Mouse (Mus musculus): Measurements from ENCODE around the gene Slc44a2. TPM values are rescaled to one million over a fixed set of nuclear protein-coding genes. Genes with fewer than 3 reads are reported as not detected.
A peak's percentile ranks its signal among the peaks of the same experiment; 100 is the strongest.
"Not testable (repeated sequence)": the region's sequence is repeated elsewhere in the genome, so short reads cannot be mapped to it uniquely, and the experiment has no call there.

Gene Slc44a2
- polyA plus RNA-seq, 1 experiment: 173 TPM

DNA sequence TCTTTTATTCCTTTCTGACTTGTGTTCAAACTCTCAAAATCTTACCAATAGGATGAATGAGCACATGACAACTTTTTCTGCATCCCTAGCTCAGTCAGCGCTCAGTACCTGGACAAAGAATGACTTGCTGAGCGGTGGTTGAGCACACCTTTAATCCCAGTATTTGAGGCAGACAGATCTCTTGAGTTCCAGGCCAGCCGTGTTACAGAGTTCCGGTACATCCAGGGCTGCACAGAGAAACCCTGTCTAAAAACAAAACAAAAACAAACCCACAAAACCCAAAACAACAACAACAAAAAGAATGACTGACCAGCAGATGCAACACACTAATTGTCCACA, 249 bp upstream of the Slc44a2 start:
- H3ac ChIP-seq (ENCODE audit: control insufficient read depth, insufficient read length): peak overlapping the region; percentile 56
- H3K27me3 ChIP-seq (ENCODE audit: control insufficient read depth, insufficient read depth, insufficient read length): no peaks in the 10 kb centered on the region
- no peak for TF ChIP-seq POLR2A (IDR thresholded peaks at IDR 0.05; ENCODE audit: insufficient read length, low read depth)
- no peak for TF ChIP-seq E2F4 (IDR thresholded peaks at IDR 0.05; ENCODE audit: insufficient read depth)
- no peak for TF ChIP-seq MYOD1 (IDR thresholded peaks at IDR 0.05; ENCODE audit: control insufficient read depth in 1 of 3, insufficient read length in 2 of 3, low read depth in 2 of 3)
- no peak for TF ChIP-seq USF1 (IDR thresholded peaks at IDR 0.05; ENCODE audit: low read depth)
- TF ChIP-seq REST (IDR thresholded peaks at IDR 0.05; ENCODE audit: insufficient read depth, insufficient read length): no peak
- TF ChIP-seq POLR2AphosphoS2 (IDR thresholded peaks at IDR 0.05; ENCODE audit: insufficient read length, low read depth): no peak
- TF ChIP-seq CEBPB (IDR thresholded peaks at IDR 0.05; ENCODE audit: insufficient read depth, poor library complexity, severe bottlenecking): no peak
- no peak for TF ChIP-seq TCF3 (IDR thresholded peaks at IDR 0.05; ENCODE audit: insufficient read length, low read depth)
- TF ChIP-seq TCF12 (IDR thresholded peaks at IDR 0.05; ENCODE audit: insufficient read depth, poor library complexity, severe bottlenecking): no peak
- peak overlapping the region; percentile 91 for H3K4me3 ChIP-seq
- H3K79me2 ChIP-seq (ENCODE audit: control insufficient read depth, insufficient read depth): peaks cover 42% of the 10 kb centered on the region
- H3K4me2 ChIP-seq (ENCODE audit: low read depth): peak overlapping the region; percentile 71
- no peaks in the 10 kb centered on the region for H3K36me3 ChIP-seq (ENCODE audit: control insufficient read depth, insufficient read depth)

DNA sequence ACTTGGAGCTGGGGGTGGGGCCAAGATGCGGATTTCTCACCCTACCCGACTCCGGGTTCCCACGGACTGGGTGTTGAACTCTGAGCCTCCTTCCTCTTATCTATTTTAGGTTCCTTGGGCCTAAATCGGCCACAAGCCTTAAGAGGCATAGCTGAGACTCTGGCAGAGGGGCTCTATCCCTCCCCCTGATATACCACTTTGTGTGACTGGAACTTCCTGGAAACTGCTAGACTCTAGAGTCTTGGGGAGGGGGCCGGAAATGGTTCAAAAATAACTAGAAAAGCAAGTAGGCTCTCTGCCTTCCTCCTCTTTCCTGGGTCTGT, 976 bp downstream of the Slc44a2 start:
- H3K79me2 ChIP-seq (ENCODE audit: control insufficient read depth, insufficient read depth): peaks cover 48% of the 10 kb centered on the region
- no peak for TF ChIP-seq MAX (IDR thresholded peaks at IDR 0.05; ENCODE audit: low read depth)
- no peaks in the 10 kb centered on the region for H3K36me3 ChIP-seq (ENCODE audit: control insufficient read depth, insufficient read depth)
- H3K4me3 ChIP-seq: peak overlapping the region; percentile 91
- peak overlapping the region; percentile 88 for H3K4me2 ChIP-seq (ENCODE audit: low read depth)
- H3K27me3 ChIP-seq (ENCODE audit: control insufficient read depth, insufficient read depth, insufficient read length): no peaks in the 10 kb centered on the region
- peak overlapping the region; percentile 56 for H3ac ChIP-seq (ENCODE audit: control insufficient read depth, insufficient read length)

DNA sequence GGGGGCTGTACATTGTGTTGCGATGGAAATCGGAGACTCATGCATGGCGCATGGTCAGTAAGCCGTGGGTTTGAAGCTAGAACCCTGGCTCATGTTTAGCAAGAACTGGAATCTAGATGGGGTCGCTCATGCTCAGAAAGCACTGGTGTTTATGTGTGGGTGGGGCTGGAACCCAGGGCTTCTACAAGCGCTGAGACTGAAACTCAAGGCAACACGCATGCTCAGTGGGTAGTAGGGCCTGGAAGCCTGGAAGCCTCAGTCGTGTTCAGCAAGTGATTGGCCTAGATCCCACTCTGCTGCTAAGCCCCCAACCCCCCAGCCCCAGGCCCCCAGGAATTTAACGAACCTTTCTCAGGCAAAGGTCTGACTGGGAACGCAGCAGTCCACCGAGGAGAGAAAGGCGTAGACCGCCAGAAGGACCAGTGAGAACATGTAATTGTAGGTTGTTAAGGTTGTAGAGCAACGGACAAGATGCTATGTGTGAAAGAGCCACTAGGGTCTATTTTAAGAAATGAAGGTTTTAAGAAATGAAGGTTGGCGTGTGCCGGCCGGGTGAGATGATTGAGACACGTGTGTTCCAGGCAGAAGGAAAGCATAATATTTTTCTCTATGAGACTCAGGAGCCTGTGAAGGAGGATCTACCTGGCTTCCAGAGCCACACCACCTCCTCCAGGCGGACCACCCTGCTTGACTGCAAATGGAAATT, 1.9 kb downstream of the Slc44a2 start:
- no peaks in the 10 kb centered on the region for H3K36me3 ChIP-seq (ENCODE audit: control insufficient read depth, insufficient read depth)
- no peak for TF ChIP-seq SRF (IDR thresholded peaks at IDR 0.05; ENCODE audit: control insufficient read depth, insufficient read length, low read depth)
- peak overlapping the region; percentile 91 for H3K4me3 ChIP-seq
- no peaks in the 10 kb centered on the region for H3K27me3 ChIP-seq (ENCODE audit: control insufficient read depth, insufficient read depth, insufficient read length)
- peak overlapping the region; percentile 88 for H3K4me2 ChIP-seq (ENCODE audit: low read depth)
- H3ac ChIP-seq (ENCODE audit: control insufficient read depth, insufficient read length): no peak overlapping the region
- H3K79me2 ChIP-seq (ENCODE audit: control insufficient read depth, insufficient read depth): peaks cover 56% of the 10 kb centered on the region

DNA sequence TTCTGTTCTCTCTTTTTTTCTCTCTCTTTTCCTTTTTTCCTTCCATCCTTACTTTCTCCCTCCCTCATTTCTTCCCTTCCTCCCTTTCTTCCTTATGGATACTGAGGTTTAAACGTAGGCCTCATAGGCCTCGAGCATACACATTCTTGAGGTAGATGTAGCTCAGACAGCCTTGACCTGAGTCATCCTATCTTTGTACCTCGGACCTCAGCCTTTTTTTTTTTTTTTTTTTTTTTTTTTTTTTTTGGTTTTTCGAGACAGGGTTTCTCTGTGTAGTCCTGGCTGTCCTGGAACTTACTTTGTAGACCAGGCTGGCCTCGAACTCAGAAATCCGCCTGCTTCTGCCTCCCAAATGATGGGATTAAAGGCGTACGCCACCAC, 2.4 kb downstream of the Slc44a2 start:
- peaks cover 56% of the 10 kb centered on the region for H3K79me2 ChIP-seq (ENCODE audit: control insufficient read depth, insufficient read depth)
- not testable (repeated sequence) for H3K4me2 ChIP-seq (ENCODE audit: low read depth); H3K36me3 ChIP-seq (ENCODE audit: control insufficient read depth, insufficient read depth)

DNA sequence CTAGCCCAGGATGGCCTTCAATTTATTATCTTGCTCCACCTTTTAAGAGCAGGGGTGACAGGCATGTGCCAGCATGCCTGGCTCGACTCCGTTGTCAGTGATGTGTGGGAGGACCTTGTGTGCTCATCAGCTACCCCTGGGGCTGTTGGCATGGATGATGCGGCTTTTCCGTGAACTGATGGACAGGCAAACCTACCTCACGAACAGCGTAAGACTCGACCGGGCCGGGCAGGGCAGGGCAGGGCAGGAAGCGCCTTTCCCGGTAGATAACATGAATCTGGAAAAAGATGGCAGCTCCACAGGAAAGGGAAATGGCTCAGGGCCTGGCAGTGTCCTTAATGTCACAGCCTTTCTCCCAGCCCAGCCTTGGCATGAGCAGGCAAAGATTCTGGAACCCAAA, 3.8 kb downstream of the Slc44a2 start:
- TF ChIP-seq SRF (IDR thresholded peaks at IDR 0.05; ENCODE audit: control insufficient read depth, insufficient read length, low read depth): no peak
- TF ChIP-seq REST (IDR thresholded peaks at IDR 0.05; ENCODE audit: insufficient read depth, insufficient read length): no peak
- no peak for TF ChIP-seq MYOG (IDR thresholded peaks at IDR 0.05; ENCODE audit: control insufficient read depth in 1 of 3, insufficient read depth in 1 of 3, insufficient read length in 2 of 3, low read depth in 2 of 3)
- TF ChIP-seq POLR2AphosphoS2 (IDR thresholded peaks at IDR 0.05; ENCODE audit: insufficient read length, low read depth): no peak
- TF ChIP-seq MAX (IDR thresholded peaks at IDR 0.05; ENCODE audit: low read depth): no peak
- no peak for TF ChIP-seq E2F4 (IDR thresholded peaks at IDR 0.05; ENCODE audit: insufficient read depth)
- TF ChIP-seq MYOD1 (IDR thresholded peaks at IDR 0.05; ENCODE audit: control insufficient read depth in 1 of 3, insufficient read length in 2 of 3, low read depth in 2 of 3): no peak
- no peak for TF ChIP-seq POLR2A (IDR thresholded peaks at IDR 0.05; ENCODE audit: insufficient read length, low read depth)
- H3K36me3 ChIP-seq (ENCODE audit: control insufficient read depth, insufficient read depth): no peaks in the 10 kb centered on the region
- H3K79me2 ChIP-seq (ENCODE audit: control insufficient read depth, insufficient read depth): peaks cover 56% of the 10 kb centered on the region
- H3K4me2 ChIP-seq (ENCODE audit: low read depth): no peak overlapping the region
- no peak overlapping the region for H3ac ChIP-seq (ENCODE audit: control insufficient read depth, insufficient read length)
- H3K4me3 ChIP-seq: no peak overlapping the region
- H3K27me3 ChIP-seq (ENCODE audit: control insufficient read depth, insufficient read depth, insufficient read length): no peaks in the 10 kb centered on the region

More for the DNA sequence above, 2.4 kb downstream of the Slc44a2 start:
- H3ac ChIP-seq (ENCODE audit: control insufficient read depth, insufficient read length); H3K27me3 ChIP-seq (ENCODE audit: control insufficient read depth, insufficient read depth, insufficient read length); H3K4me3 ChIP-seq: not testable (repeated sequence)

DNA sequence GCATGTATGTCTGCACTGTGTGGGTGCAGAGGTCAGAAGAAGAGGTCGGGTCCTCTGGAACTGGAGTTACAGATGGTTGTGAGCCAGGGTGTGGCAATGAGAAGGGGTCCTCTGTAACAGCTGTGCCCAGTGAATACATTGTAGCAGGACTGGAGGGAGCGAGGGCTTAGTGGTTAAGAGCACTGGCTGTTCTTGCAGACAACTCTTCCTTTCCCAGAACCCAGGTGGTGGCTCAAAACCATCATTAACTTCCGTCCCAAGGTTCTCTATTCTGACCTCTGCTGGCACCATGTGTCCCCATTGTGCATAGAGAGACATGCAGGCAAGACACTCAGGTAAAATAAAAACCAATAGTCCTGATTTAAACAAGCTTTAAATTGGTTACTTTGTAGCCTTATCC, 7.1 kb downstream of the Slc44a2 start:
- Histone ChIP-seq H3K4me3 (no peak overlapping the region), H3K4me2 (ENCODE audit: low read depth) (no peak overlapping the region), H3ac (ENCODE audit: control insufficient read depth, insufficient read length) (no peak overlapping the region), H3K27me3 (ENCODE audit: control insufficient read depth, insufficient read depth, insufficient read length) (no peaks in the 10 kb centered on the region), H3K36me3 (ENCODE audit: control insufficient read depth, insufficient read depth) (no peaks in the 10 kb centered on the region), H3K79me2 (ENCODE audit: control insufficient read depth, insufficient read depth) (peaks cover 60% of the 10 kb centered on the region)
- TF ChIP-seq E2F4 (IDR thresholded peaks at IDR 0.05; ENCODE audit: insufficient read depth) (no peak), MYOG (IDR thresholded peaks at IDR 0.05; ENCODE audit: control insufficient read depth in 1 of 3, insufficient read depth in 1 of 3, insufficient read length in 2 of 3, low read depth in 2 of 3) (peak in 1 of 3 experiments; percentile 51), MYOD1 (IDR thresholded peaks at IDR 0.05; ENCODE audit: control insufficient read depth in 1 of 3, insufficient read length in 2 of 3, low read depth in 2 of 3) (peak in 1 of 3 experiments; percentile 55), CEBPB (IDR thresholded peaks at IDR 0.05; ENCODE audit: insufficient read depth, poor library complexity, severe bottlenecking) (no peak)

Measured in myocyte (in vitro differentiated cells).